Mouse (Mus musculus) spleen, postnatal 0 days (tissue): ENCODE results near the gene Fbxw8. TPM values are rescaled to one million over a fixed set of nuclear protein-coding genes. Genes with fewer than 3 reads are reported as not detected.

Source experiments
- polyA plus RNA-seq: library from polyadenylated mRNA; unstranded; fragments of >200 nt; fragmentation: Nextera tagmentation; extraction: Ambion mirVana; gene quantifications from 2 replicates; pipeline ENCODE4 v1.2.1, GENCODE M21; 2015

The Fbxw8 gene
- polyA plus RNA-seq = 9.2 and 10.7 TPM in 2 replicates

GRCm38 (mm10) chr5:118154839-118155564 lies at the start of gene Fbxw8:
Gene Fbxw8, minus strand, starts transcription at chr5:118155464.

GRCm38 (mm10) chr5:118164581-118164980 lies 9.3 kb upstream of the Fbxw8 start, which contains the start of gene Hrk:
Gene Hrk, plus strand, starts transcription at chr5:118164648.

GRCm38 (mm10) chr5:118027698-118028190 lies 127.5 kb downstream of the Fbxw8 start, which contains the start of gene Tesc:
Gene Tesc, plus strand, starts transcription at chr5:118027743.

Other genes starting within 250 kb of the Fbxw8 start
- 9.1 and 11.7 TPM in 2 replicates for gene Fbxo21, start 178.7 kb downstream of the Fbxw8 start, polyA plus RNA-seq
- gene Tesc, start 127.7 kb downstream of the Fbxw8 start, polyA plus RNA-seq = 4.4 and 5.3 TPM in 2 replicates
- not detected in 2 replicates for gene Hrk, start 9.2 kb upstream of the Fbxw8 start, polyA plus RNA-seq
- gene Rnft2, start 89.7 kb upstream of the Fbxw8 start, polyA plus RNA-seq = 0.10 and 0.46 TPM in 2 replicates
- 1.7 and 2.4 TPM in 2 replicates for gene 2410131K14Rik, start 89.8 kb upstream of the Fbxw8 start, polyA plus RNA-seq